Mouse (Mus musculus): ENCODE data around the gene Phf21a. TPM values are rescaled to one million over a fixed set of nuclear protein-coding genes. Genes with fewer than 3 reads are reported as not detected.
"Not testable (repeated sequence)": the region's sequence is repeated elsewhere in the genome, so short reads cannot be mapped to it uniquely, and the experiment has no call there.

Gene Phf21a
- polyA plus RNA-seq, 1 experiment from 2014 or later, result 43.5 TPM

DNA sequence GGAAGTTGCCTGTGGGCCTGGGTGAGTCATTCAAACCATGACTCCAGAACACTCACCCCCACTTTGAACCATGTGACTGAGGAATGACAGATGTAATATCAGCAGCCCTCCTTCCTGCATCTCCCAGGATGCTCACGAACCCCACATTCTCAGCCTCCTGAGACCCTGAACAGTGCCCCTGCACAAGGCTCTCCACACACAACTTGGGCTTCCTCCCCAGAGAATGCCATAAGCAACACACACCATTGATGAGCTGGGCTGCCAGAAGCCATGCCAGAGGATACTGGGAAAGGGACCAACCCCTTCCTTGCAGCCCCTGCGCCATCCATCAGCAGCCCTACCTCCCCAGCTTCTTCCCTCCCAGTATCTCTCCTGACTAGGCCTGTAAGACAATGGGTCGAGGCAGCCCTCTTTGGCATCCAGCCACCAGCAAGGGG, 295.2 kb downstream of the Phf21a start:
- ATAC-seq (ENCODE audit: insufficient number of reproducible peaks, insufficient read depth, low FRiP score, low TSS enrichment), result no peak
- Histone ChIP-seq H3K36me3 (peaks cover 44% of the 10 kb centered on the region), H3K9me3 (no peaks in the 10 kb centered on the region), H3K4me1 (peaks cover 48% of the 10 kb centered on the region), H3K4me3 (peak overlapping the region; percentile 71), H3K27ac (no peak overlapping the region), H3K27me3 (no peaks in the 10 kb centered on the region), H3K9ac (peak overlapping the region; percentile 70), H3K4me2 (replicated peaks) (peak overlapping the region; percentile 92)
- 60% methylated on average over 3 of the region's 3 CpGs for WGBS

DNA sequence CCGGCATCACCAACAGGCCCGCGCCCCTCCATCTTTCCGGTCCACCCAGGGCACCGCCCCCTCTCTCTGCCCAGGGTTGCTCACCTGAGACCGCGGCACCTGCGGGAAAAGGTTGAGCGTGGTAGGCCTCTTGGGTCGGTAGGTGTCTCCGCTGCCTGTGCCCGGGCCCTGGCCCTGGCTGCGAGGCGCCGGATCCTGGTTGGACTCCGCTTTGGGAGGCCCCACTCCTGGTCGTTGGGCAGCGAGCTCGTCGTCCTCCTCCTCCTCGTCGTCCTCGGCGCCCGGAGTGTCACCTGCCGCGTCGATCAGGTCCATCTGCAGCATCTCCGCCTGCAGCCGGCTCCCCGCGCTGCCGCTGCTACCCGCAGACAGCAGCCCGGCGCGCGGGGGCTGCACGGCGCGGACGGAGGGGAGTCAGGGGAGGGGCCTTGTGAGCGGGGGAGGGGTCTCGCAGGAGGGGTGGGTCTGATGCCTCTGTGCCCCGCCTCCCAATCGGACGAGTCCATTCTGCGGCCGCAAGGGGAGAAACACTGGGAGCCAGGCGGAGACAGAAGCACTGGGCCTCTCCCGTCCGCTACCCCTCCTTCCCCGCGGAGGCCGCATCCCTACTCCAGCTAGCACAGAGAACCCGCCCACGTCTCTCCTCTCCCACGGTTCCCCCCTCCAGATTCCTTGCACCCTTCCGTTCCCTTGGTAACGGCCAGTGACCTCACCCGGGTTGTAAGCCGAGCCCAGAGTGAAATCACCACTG, 296.1 kb downstream of the Phf21a start:
- peak; percentile 93 for ATAC-seq (ENCODE audit: insufficient number of reproducible peaks, insufficient read depth, low FRiP score, low TSS enrichment)
- Histone ChIP-seq H3K36me3 (peaks cover 36% of the 10 kb centered on the region), H3K9ac (peak overlapping the region; percentile 70)

GRCm38 (mm10) chr2:92389645-92390044, 296.7 kb downstream of the Phf21a start:
- peak overlapping the region; percentile 70; the same call in 1 of the 2 replicates for H3K9ac ChIP-seq
- peak overlapping the region; percentile 71 for H3K4me3 ChIP-seq
- 5% methylated on average over 10 of the region's 10 CpGs for WGBS
- peak overlapping the region; percentile 92 for H3K4me2 ChIP-seq (replicated peaks)
- peaks cover 53% of the 10 kb centered on the region for H3K4me1 ChIP-seq
- H3K27me3 ChIP-seq, result no peaks in the 10 kb centered on the region
- H3K36me3 ChIP-seq, result peaks cover 30% of the 10 kb centered on the region
- ATAC-seq (ENCODE audit: insufficient number of reproducible peaks, insufficient read depth, low FRiP score, low TSS enrichment), result no peak
- peak overlapping the region; percentile 74 for H3K27ac ChIP-seq
- H3K9me3 ChIP-seq, result no peaks in the 10 kb centered on the region

More for the DNA sequence above, 296.1 kb downstream of the Phf21a start:
- Histone ChIP-seq H3K4me2 (replicated peaks) (peak overlapping the region; percentile 92), H3K4me1 (peaks cover 53% of the 10 kb centered on the region), H3K9me3 (no peaks in the 10 kb centered on the region), H3K27me3 (no peaks in the 10 kb centered on the region), H3K4me3 (peak overlapping the region; percentile 71), H3K27ac (peak overlapping the region; percentile 74)
- under 1% methylated on average over 62 of the region's 62 CpGs for WGBS

DNA sequence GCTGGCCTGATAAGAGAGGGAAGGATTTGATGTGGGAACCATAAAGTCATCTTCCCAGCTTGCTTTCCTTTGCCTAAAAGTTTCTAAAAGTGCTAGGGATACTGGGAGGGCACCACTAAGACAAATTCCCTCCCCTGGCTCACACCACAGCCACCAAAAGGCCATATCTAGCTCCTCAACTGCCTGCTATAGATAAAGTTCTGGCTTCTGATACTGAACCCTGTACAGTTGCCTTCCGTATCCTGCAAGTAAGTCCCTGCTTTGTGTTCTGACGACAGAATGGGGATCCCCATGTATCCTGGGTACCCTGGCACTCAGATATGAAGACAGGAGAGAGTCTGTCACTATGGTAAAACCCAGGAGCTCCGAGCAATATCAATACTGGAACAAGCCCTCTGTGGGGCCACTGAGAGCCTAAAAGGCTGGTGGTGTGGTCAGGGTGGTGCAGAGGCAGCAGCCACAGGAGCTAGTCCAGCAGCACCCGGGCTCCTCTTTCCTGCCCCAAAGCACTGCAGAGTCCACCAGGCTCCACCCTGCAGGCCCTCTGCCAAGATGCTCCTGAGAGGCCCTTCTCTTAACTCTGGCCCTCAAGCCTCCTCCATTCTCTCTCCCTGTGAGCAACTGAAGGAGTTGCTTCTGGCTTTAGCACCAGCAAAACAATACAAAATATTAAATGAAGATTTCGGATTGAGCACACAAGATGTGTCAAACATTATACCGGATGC, 297.5 kb downstream of the Phf21a start:
- WGBS, result 73% methylated on average over 6 of the region's 6 CpGs
- Histone ChIP-seq H3K27ac (peak overlapping the region; percentile 74), H3K4me3 (no peak overlapping the region), H3K9ac (no peak overlapping the region), H3K4me2 (replicated peaks) (no peak overlapping the region), H3K36me3 (peaks cover 23% of the 10 kb centered on the region), H3K4me1 (peaks cover 53% of the 10 kb centered on the region), H3K27me3 (no peaks in the 10 kb centered on the region), H3K9me3 (no peaks in the 10 kb centered on the region)
- no peak for ATAC-seq (ENCODE audit: insufficient number of reproducible peaks, insufficient read depth, low FRiP score, low TSS enrichment)

GRCm38 (mm10) chr2:92391116-92391515, 298.2 kb downstream of the Phf21a start:
- Histone ChIP-seq H3K4me3 (no peak overlapping the region), H3K4me1 (peaks cover 53% of the 10 kb centered on the region), H3K9me3 (no peaks in the 10 kb centered on the region), H3K27me3 (no peaks in the 10 kb centered on the region), H3K36me3 (peaks cover 16% of the 10 kb centered on the region), H3K27ac (no peak overlapping the region), H3K4me2 (replicated peaks) (peak overlapping the region; percentile 65), H3K9ac (no peak overlapping the region)
- ATAC-seq (ENCODE audit: insufficient number of reproducible peaks, insufficient read depth, low FRiP score, low TSS enrichment), result no peak
- 85% methylated on average over 8 of the region's 8 CpGs for WGBS

DNA sequence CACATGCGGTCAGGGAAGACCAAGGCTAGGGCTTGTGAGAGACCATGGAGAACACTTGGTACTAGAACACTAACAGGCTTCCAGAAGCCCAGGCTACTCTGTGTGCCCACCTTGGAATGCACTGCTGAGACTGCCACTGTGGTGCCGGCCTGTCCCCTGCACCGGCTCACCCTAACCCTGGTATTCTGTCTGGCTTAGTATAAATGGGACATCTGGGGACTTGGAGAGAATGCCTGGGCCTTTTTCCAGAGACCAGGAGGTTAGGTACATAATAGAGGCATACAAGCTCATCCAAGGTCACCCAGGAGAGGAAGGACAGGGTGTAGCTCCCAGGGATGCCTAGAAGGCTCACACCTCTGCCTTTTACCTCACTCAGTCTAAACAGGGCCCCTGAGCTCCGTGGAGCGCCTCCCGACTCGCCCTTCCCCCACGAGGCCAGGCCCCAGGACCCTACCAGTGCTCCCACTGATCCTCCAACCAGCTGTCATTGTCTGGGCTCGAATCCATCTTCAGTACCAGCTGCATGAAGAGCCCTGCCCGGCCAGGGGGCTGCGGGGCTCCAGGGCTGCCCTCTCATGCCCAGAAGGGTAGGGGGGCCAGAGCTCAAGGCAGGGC, 298.9 kb downstream of the Phf21a start:
- H3K4me3 ChIP-seq, result peak overlapping the region; percentile 33
- no peaks in the 10 kb centered on the region for H3K27me3 ChIP-seq
- peaks cover 53% of the 10 kb centered on the region for H3K4me1 ChIP-seq
- WGBS, result 23% methylated on average over 11 of the region's 11 CpGs
- no peaks in the 10 kb centered on the region for H3K9me3 ChIP-seq
- peak overlapping the region; percentile 51 for H3K9ac ChIP-seq
- peaks cover 9% of the 10 kb centered on the region for H3K36me3 ChIP-seq
- H3K27ac ChIP-seq, result peak overlapping the region; percentile 91
- peak overlapping the region; percentile 65 for H3K4me2 ChIP-seq (replicated peaks)
- peak; percentile 3; the same call in 1 of the 2 replicates for ATAC-seq (ENCODE audit: insufficient number of reproducible peaks, insufficient read depth, low FRiP score, low TSS enrichment)

- 3% methylated on average over 26 of the region's 26 CpGs for WGBS
- H3K9ac ChIP-seq, result peak overlapping the region; percentile 51
- no peaks in the 10 kb centered on the region for H3K9me3 ChIP-seq
- ATAC-seq (ENCODE audit: insufficient number of reproducible peaks, insufficient read depth, low FRiP score, low TSS enrichment), result peak; percentile 4
- H3K4me1 ChIP-seq, result peaks cover 50% of the 10 kb centered on the region
- H3K36me3 ChIP-seq, result 0 out of 2 replicates have a peak, but pooled peaks cover under 1% of the 10 kb centered on the region
- no peaks in the 10 kb centered on the region for H3K27me3 ChIP-seq
- H3K4me2 ChIP-seq (replicated peaks), result peak overlapping the region; percentile 65
- H3K4me3 ChIP-seq, result peak overlapping the region; percentile 33
- peak overlapping the region; percentile 91 for H3K27ac ChIP-seq
These were observed 299.7 kb downstream of the Phf21a start for GRCm38 (mm10) chr2:92392318-92393264.

- Histone ChIP-seq H3K4me2 (replicated peaks) (no peak overlapping the region), H3K27ac (no peak overlapping the region), H3K4me1 (peaks cover 30% of the 10 kb centered on the region), H3K9ac (no peak overlapping the region), H3K27me3 (peaks cover 5% of the 10 kb centered on the region; the same call in 1 of the 2 replicates), H3K9me3 (no peaks in the 10 kb centered on the region), H3K36me3 (no peaks in the 10 kb centered on the region), H3K4me3 (no peak overlapping the region)
- WGBS, result 88% methylated on average over 3 of the region's 3 CpGs
- ATAC-seq (ENCODE audit: insufficient number of reproducible peaks, insufficient read depth, low FRiP score, low TSS enrichment), result no peak
These were observed 302.6 kb downstream of the Phf21a start for GRCm38 (mm10) chr2:92395535-92395934.

DNA sequence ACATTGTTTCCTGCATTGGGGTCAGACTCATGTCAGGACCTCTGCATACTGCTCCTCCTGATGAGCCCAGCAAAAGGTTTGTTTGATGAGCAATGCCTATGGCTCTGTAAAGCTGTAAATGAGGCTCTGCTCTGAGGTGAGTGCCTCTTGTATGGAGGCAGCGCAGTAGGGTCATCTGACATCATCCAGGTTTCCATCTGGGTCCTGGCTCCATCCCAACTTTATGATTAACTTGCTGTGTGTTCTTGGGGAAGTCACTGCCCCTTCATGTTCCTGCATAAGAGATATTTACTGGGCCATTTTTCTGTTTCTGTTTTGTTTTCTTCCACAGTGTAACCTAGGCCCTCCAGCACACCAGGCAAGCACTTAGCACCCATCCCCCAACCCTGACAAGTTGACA, 304.5 kb downstream of the Phf21a start:
- no peak overlapping the region for H3K27ac ChIP-seq
- H3K4me3 ChIP-seq, result no peak overlapping the region
- peaks cover 17% of the 10 kb centered on the region for H3K4me1 ChIP-seq
- H3K4me2 ChIP-seq (replicated peaks), result no peak overlapping the region
- no peaks in the 10 kb centered on the region for H3K9me3 ChIP-seq
- no peak overlapping the region for H3K9ac ChIP-seq
- WGBS, result 89% methylated on average over 1 of the region's 1 CpGs
- peaks cover 9% of the 10 kb centered on the region; the same call in 1 of the 2 replicates for H3K27me3 ChIP-seq
- no peaks in the 10 kb centered on the region for H3K36me3 ChIP-seq
- ATAC-seq (ENCODE audit: insufficient number of reproducible peaks, insufficient read depth, low FRiP score, low TSS enrichment), result no peak

- WGBS, result 71% methylated on average over 4 of the region's 4 CpGs
- H3K27me3 ChIP-seq; H3K4me3 ChIP-seq; ATAC-seq (ENCODE audit: insufficient number of reproducible peaks, insufficient read depth, low FRiP score, low TSS enrichment); H3K4me1 ChIP-seq; H3K9ac ChIP-seq; H3K27ac ChIP-seq; H3K9me3 ChIP-seq: not testable (repeated sequence)
- Histone ChIP-seq H3K4me2 (replicated peaks) (0 out of 2 replicates have a peak overlapping the region, but pooled peaks have one; percentile 3), H3K36me3 (peaks cover 17% of the 10 kb centered on the region; the same call in 1 of the 2 replicates)
These were observed 307.0 kb downstream of the Phf21a start for GRCm38 (mm10) chr2:92399877-92400276.

Measured in embryonic facial prominence, embryonic 12.5 days (tissue).